Mouse (Mus musculus) intestine, embryonic 16.5 days (tissue): ENCODE measurements at regions not wholly inside any gene's neighbourhood (a gene's known extent, or its start where the extent isn't known, plus 50 kb on each side); places are given as distances from the start of the nearest gene placed in this dataset.

Experiments
- ATAC-seq: fragments of 200-750 bp; cut with Nextera tagmentation; 2 replicates; pipeline ENCODE4 v1.8.0; 2017; ENCODE audit warnings: moderate TSS enrichment, moderate library complexity
- H3K27ac ChIP-seq: fragments of 300-500 bp; sonication (generic); 2 replicates; pipeline ENCODE4 v1.5.1; 2014; ENCODE audit warnings: mild to moderate bottlenecking, low read length
- H3K27me3 ChIP-seq: fragments of 300-500 bp; sonication (generic); replicated peaks from 2 replicates; pipeline ENCODE4 v1.6.1; 2014; ENCODE audit warnings: low read length, control low read depth, mixed read lengths; ENCODE audit not compliant: control insufficient read depth, insufficient read depth
- H3K36me3 ChIP-seq: fragments of 300-500 bp; sonication (generic); 2 replicates; pipeline ENCODE4 v1.6.1; 2014; ENCODE audit warnings: low read length, control low read depth; ENCODE audit not compliant: control insufficient read depth, insufficient read depth
- H3K4me1 ChIP-seq: fragments of 300-500 bp; sonication (generic); 2 replicates; pipeline ENCODE4 v1.6.1; 2014; ENCODE audit warnings: low read length, control low read depth, mixed read lengths; ENCODE audit not compliant: control insufficient read depth, insufficient read depth
- H3K4me2 ChIP-seq: fragments of 300-500 bp; sonication (generic); 2 replicates; pipeline ENCODE4 v1.6.1; 2014; ENCODE audit warnings: low read depth, low read length, control low read depth
- H3K4me3 ChIP-seq: fragments of 300-500 bp; sonication (generic); 2 replicates; pipeline ENCODE4 v1.5.1; 2014; ENCODE audit warnings: mild to moderate bottlenecking, low read length
- H3K9ac ChIP-seq: fragments of 300-500 bp; sonication (generic); 2 replicates; pipeline ENCODE4 v1.6.1; 2014; ENCODE audit warnings: low read depth, low read length
- H3K9me3 ChIP-seq: fragments of 300-500 bp; sonication (generic); 2 replicates; pipeline ENCODE4 v1.6.1; 2016; ENCODE audit warnings: low read length, control low read depth; ENCODE audit not compliant: control insufficient read depth
- WGBS: fragments of 180-500 bp; shearing (Covaris S2); extraction: QIAGEN DNeasy Blood & Tissue Kit; methylation state at CpG from one replicate; pipeline ENCODE4 v1.1.7; 2014; 5-methylcytosine and 5-hydroxymethylcytosine counted together

- H3K4me2 ChIP-seq, result no peak overlapping the region
- H3K4me1 ChIP-seq, result peaks cover 21% of the 10 kb centered on the region
- H3K9me3 ChIP-seq, result no peaks in the 10 kb centered on the region
- WGBS, result 48% methylated on average over 6 of the region's 6 CpGs
- H3K27ac ChIP-seq, result peak overlapping the region; percentile 74
- no peaks in the 10 kb centered on the region for H3K27me3 ChIP-seq
- ATAC-seq, result peak; percentile 47; the same call in 1 of the 2 replicates
- H3K9ac ChIP-seq, result 0 out of 2 replicates have a peak overlapping the region, but pooled peaks have one; percentile 0
- H3K36me3 ChIP-seq, result no peaks in the 10 kb centered on the region
- no peak overlapping the region for H3K4me3 ChIP-seq
Measured at GRCm38 (mm10) chr16:90629976-90630375, 97.2 kb downstream of the Mis18a start.

DNA sequence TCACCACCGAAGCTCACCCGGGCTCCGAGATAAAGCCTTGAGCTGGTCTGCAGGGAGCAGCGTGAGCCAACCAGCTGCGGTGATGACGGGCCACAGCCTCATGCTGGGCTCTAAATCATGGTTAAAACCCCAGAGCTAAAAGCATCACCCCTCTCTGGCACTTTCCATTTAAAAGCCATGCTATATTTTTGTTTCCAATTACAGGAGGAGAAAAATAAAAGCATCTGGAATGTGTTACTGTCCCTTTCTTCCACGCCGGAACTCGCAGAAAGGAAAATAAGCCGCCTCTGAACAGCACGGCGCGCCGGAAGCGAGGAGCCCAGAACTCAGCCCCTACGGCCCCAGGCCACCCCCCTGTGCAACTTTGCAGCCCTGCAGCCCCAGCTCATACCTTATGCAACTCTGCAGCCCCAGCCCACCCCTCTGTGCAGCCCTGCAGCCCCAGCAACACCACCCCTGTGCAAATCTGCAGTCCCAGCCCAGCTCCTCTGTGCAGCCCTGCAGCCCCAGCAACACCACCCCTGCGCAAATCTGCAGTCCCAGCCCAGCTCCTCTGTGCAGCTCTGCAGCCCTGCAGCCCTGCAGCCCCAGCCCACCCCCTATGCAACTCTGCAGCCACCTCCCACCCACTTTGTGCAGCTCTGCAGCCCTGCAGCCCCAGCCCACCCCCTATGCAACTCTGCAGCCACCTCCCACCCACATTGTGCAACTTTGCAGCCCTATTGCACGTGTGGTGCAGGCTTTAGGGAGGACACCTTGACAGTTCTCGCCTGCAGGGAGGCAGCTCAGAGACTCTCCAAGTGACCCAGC, 97.9 kb downstream of the Mis18a start:
- peak; percentile 39 for ATAC-seq
- 0 out of 2 replicates have a peak overlapping the region, but pooled peaks have one; percentile 0 for H3K9ac ChIP-seq
- no peaks in the 10 kb centered on the region for H3K27me3 ChIP-seq
- H3K9me3 ChIP-seq, result no peaks in the 10 kb centered on the region
- no peak overlapping the region for H3K4me2 ChIP-seq
- H3K4me1 ChIP-seq, result peaks cover 27% of the 10 kb centered on the region
- peak overlapping the region; percentile 74 for H3K27ac ChIP-seq
- WGBS, result 27% methylated on average over 19 of the region's 19 CpGs
- H3K4me3 ChIP-seq, result no peak overlapping the region
- no peaks in the 10 kb centered on the region for H3K36me3 ChIP-seq

GRCm38 (mm10) chr16:90628605-90629120, 98.5 kb downstream of the Mis18a start:
- H3K9me3 ChIP-seq, result no peaks in the 10 kb centered on the region
- H3K4me3 ChIP-seq, result no peak overlapping the region
- H3K4me2 ChIP-seq, result no peak overlapping the region
- 47% methylated on average over 13 of the region's 13 CpGs for WGBS
- H3K9ac ChIP-seq, result 0 out of 2 replicates have a peak overlapping the region, but pooled peaks have one; percentile 30
- no peak for ATAC-seq
- no peaks in the 10 kb centered on the region for H3K27me3 ChIP-seq
- peak overlapping the region; percentile 74 for H3K27ac ChIP-seq
- H3K4me1 ChIP-seq, result peaks cover 30% of the 10 kb centered on the region
- no peaks in the 10 kb centered on the region for H3K36me3 ChIP-seq

- Histone ChIP-seq H3K9me3 (no peaks in the 10 kb centered on the region), H3K4me3 (no peak overlapping the region), H3K27ac (peak overlapping the region; percentile 69), H3K9ac (no peak overlapping the region), H3K4me1 (peaks cover 32% of the 10 kb centered on the region), H3K27me3 (no peaks in the 10 kb centered on the region), H3K36me3 (no peaks in the 10 kb centered on the region), H3K4me2 (no peak overlapping the region)
- 56% methylated on average over 9 of the region's 9 CpGs for WGBS
- ATAC-seq, result 0 out of 2 replicates have a peak, but pooled peaks have one; percentile 10
Measured at GRCm38 (mm10) chr16:90626035-90626670, 101.1 kb downstream of the Mis18a start.

DNA sequence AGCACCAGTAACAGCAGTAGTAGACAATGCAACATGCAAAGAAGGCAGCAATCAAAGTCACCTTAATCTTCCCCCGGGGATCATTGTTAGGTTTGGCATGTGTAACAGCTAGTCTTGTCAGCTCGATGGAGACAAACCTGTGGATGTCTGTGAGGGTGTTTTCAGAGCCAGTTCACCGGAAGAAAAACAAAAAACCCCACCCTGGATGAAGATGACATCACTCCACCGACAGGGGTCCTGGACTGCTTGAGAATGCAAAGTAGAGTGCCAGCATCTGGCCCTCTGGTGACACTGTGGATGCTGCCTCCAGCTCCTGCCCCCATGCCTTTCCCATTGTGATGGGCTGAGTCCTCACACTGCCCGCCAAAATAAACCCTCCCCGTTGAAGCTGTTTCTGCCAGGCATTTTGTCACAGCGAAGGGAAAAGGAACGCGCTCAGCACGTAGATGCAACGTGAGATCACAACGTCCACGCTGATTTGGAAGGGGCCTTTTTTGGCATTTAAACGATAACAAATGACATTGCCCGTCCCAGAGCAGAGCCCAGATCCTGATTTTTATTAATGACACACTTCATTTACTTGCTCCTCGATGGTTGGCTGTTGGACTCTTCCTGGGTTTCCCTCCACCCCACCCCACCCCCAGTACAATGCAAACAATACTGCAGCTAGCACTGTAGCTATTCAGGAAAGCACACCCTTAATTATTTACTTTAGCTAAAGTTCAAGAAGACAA, 101.7 kb downstream of the Mis18a start:
- 66% methylated on average over 16 of the region's 16 CpGs for WGBS
- Histone ChIP-seq H3K9me3 (no peaks in the 10 kb centered on the region), H3K4me3 (no peak overlapping the region), H3K27me3 (no peaks in the 10 kb centered on the region), H3K27ac (peak overlapping the region; percentile 69), H3K4me1 (peaks cover 32% of the 10 kb centered on the region), H3K36me3 (no peaks in the 10 kb centered on the region), H3K4me2 (no peak overlapping the region), H3K9ac (no peak overlapping the region)
- 0 out of 2 replicates have a peak, but pooled peaks have one; percentile 18 for ATAC-seq

- Histone ChIP-seq H3K4me2 (peak overlapping the region; percentile 13; the same call in 1 of the 2 replicates), H3K27me3 (no peaks in the 10 kb centered on the region), H3K4me1 (peaks cover 20% of the 10 kb centered on the region), H3K36me3 (no peaks in the 10 kb centered on the region), H3K4me3 (peak overlapping the region; percentile 0; the same call in 1 of the 2 replicates), H3K9ac (no peak overlapping the region), H3K27ac (peak overlapping the region; percentile 82), H3K9me3 (no peaks in the 10 kb centered on the region)
- WGBS, result 33% methylated on average over 17 of the region's 17 CpGs
- peak; percentile 83 for ATAC-seq
Measured at GRCm38 (mm10) chr16:90624039-90624625, 103.1 kb downstream of the Mis18a start.

- ATAC-seq, result no peak
- WGBS, result 75% methylated on average over 8 of the region's 8 CpGs
- peaks cover 20% of the 10 kb centered on the region for H3K4me1 ChIP-seq
- no peaks in the 10 kb centered on the region for H3K9me3 ChIP-seq
- H3K36me3 ChIP-seq, result no peaks in the 10 kb centered on the region
- no peak overlapping the region for H3K27ac ChIP-seq
- H3K9ac ChIP-seq, result no peak overlapping the region
- no peak overlapping the region for H3K4me3 ChIP-seq
- no peak overlapping the region for H3K4me2 ChIP-seq
- H3K27me3 ChIP-seq, result no peaks in the 10 kb centered on the region
Measured at GRCm38 (mm10) chr16:90622677-90623225, 104.5 kb downstream of the Mis18a start.

DNA sequence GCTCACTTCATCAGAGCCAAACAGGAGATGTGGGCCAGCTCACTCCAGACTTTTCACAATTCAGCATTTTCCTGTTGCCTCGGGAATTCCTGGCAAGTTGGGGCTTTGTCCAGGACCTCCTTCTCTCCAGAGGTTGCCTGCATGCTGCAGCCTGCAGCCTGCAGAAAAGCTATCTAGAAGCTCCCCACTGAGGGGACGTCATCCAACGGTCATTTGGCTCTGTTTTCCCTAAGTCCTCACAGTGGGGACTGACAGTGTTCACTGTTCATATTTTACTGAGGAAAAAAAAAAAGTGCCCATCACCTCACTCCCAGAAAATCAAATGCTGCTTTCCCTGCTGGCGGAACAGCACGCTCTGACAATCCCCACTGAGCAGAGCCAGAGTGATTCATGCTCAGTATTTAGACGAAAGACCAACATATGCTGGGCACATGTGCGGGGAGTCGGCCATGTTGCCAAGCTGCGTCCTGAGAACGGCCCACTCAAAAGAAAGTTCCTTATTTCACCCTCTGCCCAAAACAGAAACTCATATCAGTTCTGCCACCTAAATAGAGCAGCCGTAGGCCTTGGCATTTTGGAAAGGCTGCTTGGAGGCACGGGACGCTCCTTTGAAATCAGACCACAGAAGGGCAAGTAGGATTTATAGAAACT, 105.3 kb downstream of the Mis18a start:
- H3K27me3 ChIP-seq, result no peaks in the 10 kb centered on the region
- H3K36me3 ChIP-seq, result no peaks in the 10 kb centered on the region
- H3K27ac ChIP-seq, result no peak overlapping the region
- no peak overlapping the region for H3K9ac ChIP-seq
- H3K4me2 ChIP-seq, result no peak overlapping the region
- 72% methylated on average over 13 of the region's 13 CpGs for WGBS
- H3K4me1 ChIP-seq, result peaks cover 20% of the 10 kb centered on the region
- no peak overlapping the region for H3K4me3 ChIP-seq
- no peak for ATAC-seq
- H3K9me3 ChIP-seq, result no peaks in the 10 kb centered on the region
